Mouse (Mus musculus): ENCODE measurements around the gene Erbb4. TPM values are rescaled to one million over a fixed set of nuclear protein-coding genes. Genes with fewer than 3 reads are reported as not detected.
"Not testable (repeated sequence)": the region's sequence is repeated elsewhere in the genome, so short reads cannot be mapped to it uniquely, and the experiment has no call there.

Erbb4 gene
- polyA plus RNA-seq, 1 experiment from 2014 or later = 22.3 TPM

DNA sequence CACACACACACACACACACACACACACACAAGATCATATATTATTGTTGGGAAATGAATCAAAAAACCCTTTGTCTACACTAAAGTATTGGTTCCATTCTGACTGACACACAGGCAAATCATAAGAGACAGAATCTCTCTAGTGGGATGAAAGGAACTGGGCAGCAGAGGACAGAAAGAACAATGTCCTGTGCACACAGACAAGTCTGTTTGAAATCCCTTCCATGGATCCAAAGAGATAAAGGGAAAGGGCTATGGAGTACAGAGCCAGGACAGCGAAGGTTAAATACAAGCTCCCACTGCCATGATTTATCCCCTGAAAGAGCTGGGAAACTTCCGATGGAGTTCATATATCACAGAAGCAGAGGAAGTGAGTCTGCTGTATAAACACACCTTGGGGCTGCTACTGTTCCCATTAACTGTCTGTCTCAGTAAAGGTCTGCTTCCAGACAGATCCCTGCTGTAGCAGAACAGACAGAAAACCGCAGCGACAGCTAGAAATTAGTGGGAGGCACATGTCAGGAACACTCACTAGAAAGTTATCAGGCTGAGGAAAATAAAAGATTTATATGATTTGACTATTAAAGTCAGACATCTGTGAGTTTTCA, 320.3 kb downstream of the Erbb4 start:
- Histone ChIP-seq H3K27me3 (ENCODE audit: control insufficient read depth, insufficient read depth, low read length) (no peaks in the 10 kb centered on the region), H3K36me3 (ENCODE audit: control insufficient read depth, insufficient read depth, low read length) (no peaks in the 10 kb centered on the region), H3K9ac (replicated peaks; ENCODE audit: low read length) (no peak overlapping the region), H3K4me1 (ENCODE audit: control insufficient read depth, insufficient read depth, low read length) (peaks cover 5% of the 10 kb centered on the region; the same call in 1 of the 2 replicates), H3K4me2 (ENCODE audit: low read length) (no peak overlapping the region), H3K27ac (replicated peaks; ENCODE audit: low read depth, low read length) (no peak overlapping the region), H3K9me3 (ENCODE audit: control insufficient read depth, low read length) (no peaks in the 10 kb centered on the region), H3K4me3 (replicated peaks; ENCODE audit: low read depth, low read length) (no peak overlapping the region)
- no peak for ATAC-seq (ENCODE audit: low FRiP score, low TSS enrichment)
- no peak for DNase-seq
- 31% methylated on average over 4 of the region's 4 CpGs for WGBS

DNA sequence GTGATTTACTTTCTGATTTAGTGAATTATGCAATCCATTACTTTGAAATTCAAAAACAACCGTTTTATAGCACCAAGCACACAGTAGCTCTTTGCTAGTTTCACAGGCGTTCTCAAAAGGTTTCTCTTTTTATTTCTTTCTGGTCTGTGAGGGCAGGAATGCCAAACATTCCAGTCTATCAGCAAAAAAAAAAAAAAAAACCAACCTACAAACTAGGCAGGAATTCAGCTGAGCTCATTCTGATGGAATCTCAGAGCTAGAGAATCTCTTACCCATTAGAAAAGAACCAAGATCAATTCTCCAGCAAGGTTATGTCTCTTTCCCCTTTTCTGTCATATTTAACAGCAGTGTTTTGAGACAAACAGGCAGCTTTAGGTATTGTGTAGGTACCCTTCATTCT, 327.2 kb downstream of the Erbb4 start:
- ATAC-seq (ENCODE audit: low FRiP score, low TSS enrichment) = no peak
- H3K9ac ChIP-seq (replicated peaks; ENCODE audit: low read length) = no peak overlapping the region
- 45% methylated on average over 2 of the region's 2 CpGs for WGBS
- no peak for DNase-seq
- H3K4me1 ChIP-seq (ENCODE audit: control insufficient read depth, insufficient read depth, low read length) = no peaks in the 10 kb centered on the region
- no peaks in the 10 kb centered on the region for H3K27me3 ChIP-seq (ENCODE audit: control insufficient read depth, insufficient read depth, low read length)
- no peak overlapping the region for H3K27ac ChIP-seq (replicated peaks; ENCODE audit: low read depth, low read length)
- H3K36me3 ChIP-seq (ENCODE audit: control insufficient read depth, insufficient read depth, low read length) = no peaks in the 10 kb centered on the region
- no peak overlapping the region for H3K4me2 ChIP-seq (ENCODE audit: low read length)
- no peak overlapping the region for H3K4me3 ChIP-seq (replicated peaks; ENCODE audit: low read depth, low read length)
- no peaks in the 10 kb centered on the region for H3K9me3 ChIP-seq (ENCODE audit: control insufficient read depth, low read length)

DNA sequence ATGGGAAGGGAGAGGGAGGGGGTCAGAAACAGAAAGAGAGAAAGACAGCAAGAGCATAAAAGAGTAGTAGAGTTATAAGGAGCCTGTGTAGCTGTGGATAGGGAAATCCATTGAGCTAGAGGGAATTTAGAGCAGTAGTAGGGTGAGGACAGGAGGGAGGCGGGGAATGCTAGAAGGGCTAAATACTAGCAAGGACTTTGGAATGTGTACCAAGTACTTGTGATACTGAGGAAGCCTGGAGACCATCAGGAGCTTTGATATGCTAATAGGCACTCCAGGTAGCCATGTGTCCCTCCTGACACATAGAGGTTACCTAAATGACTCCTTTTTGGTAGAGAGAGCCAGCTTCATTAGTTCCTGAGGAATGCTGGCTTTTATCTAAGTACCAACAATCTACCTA, 327.8 kb downstream of the Erbb4 start:
- Histone ChIP-seq H3K9me3 (ENCODE audit: control insufficient read depth, low read length) (no peaks in the 10 kb centered on the region), H3K4me2 (ENCODE audit: low read length) (no peak overlapping the region), H3K4me3 (replicated peaks; ENCODE audit: low read depth, low read length) (no peak overlapping the region), H3K27ac (replicated peaks; ENCODE audit: low read depth, low read length) (no peak overlapping the region), H3K4me1 (ENCODE audit: control insufficient read depth, insufficient read depth, low read length) (no peaks in the 10 kb centered on the region), H3K36me3 (ENCODE audit: control insufficient read depth, insufficient read depth, low read length) (no peaks in the 10 kb centered on the region), H3K9ac (replicated peaks; ENCODE audit: low read length) (no peak overlapping the region), H3K27me3 (ENCODE audit: control insufficient read depth, insufficient read depth, low read length) (no peaks in the 10 kb centered on the region)
- ATAC-seq (ENCODE audit: low FRiP score, low TSS enrichment) (no peak), DNase-seq (no peak)
- WGBS = 95% methylated on average over 1 of the region's 1 CpGs

DNA sequence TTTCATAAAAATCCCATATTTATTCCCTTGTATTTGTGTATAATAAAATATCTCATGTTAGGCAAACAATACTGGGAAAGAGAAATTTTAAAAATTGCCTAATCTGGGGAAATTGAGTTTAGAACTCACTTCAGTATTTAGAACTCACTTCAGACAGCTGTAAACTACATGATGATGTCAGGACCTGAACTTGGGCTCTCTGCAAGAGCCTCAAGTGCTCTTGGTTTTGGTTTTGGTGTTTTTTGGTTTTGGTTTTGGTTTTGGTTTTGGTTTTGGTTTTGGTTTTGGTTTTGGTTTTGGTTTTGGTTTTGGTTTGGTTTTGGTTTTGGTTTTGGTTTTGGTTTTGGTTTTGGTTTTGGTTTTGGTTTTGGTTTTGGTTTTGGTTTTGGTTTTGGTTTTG, 341.8 kb downstream of the Erbb4 start:
- H3K4me2 ChIP-seq (ENCODE audit: low read length); H3K9me3 ChIP-seq (ENCODE audit: control insufficient read depth, low read length); DNase-seq; H3K27me3 ChIP-seq (ENCODE audit: control insufficient read depth, insufficient read depth, low read length); H3K4me1 ChIP-seq (ENCODE audit: control insufficient read depth, insufficient read depth, low read length); ATAC-seq (ENCODE audit: low FRiP score, low TSS enrichment); H3K9ac ChIP-seq (replicated peaks; ENCODE audit: low read length); H3K4me3 ChIP-seq (replicated peaks; ENCODE audit: low read depth, low read length); H3K36me3 ChIP-seq (ENCODE audit: control insufficient read depth, insufficient read depth, low read length); H3K27ac ChIP-seq (replicated peaks; ENCODE audit: low read depth, low read length): not testable (repeated sequence)

DNA sequence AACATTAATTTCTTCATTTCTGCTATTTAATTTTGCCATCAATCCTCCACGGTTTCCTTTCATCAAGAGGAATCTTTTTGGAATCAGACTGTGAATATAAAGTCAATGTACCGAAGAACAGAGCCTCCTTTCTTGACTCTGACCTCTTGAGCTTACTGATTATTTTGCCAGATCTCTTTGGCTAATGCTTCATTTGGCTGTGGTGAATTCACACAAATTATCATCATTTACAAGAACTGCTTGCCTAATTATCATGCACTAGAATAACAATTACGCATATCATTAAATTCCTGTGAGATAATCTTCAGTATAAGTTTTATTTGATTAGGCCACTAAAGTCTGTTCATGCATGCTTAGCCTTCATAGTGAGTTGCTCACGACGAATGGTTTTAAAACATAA, 345.4 kb downstream of the Erbb4 start:
- H3K27ac ChIP-seq (replicated peaks; ENCODE audit: low read depth, low read length) = no peak overlapping the region
- H3K4me3 ChIP-seq (replicated peaks; ENCODE audit: low read depth, low read length) = no peak overlapping the region
- no peaks in the 10 kb centered on the region for H3K27me3 ChIP-seq (ENCODE audit: control insufficient read depth, insufficient read depth, low read length)
- DNase-seq = no peak
- no peaks in the 10 kb centered on the region for H3K9me3 ChIP-seq (ENCODE audit: control insufficient read depth, low read length)
- H3K9ac ChIP-seq (replicated peaks; ENCODE audit: low read length) = no peak overlapping the region
- 79% methylated on average over 5 of the region's 5 CpGs for WGBS
- no peak for ATAC-seq (ENCODE audit: low FRiP score, low TSS enrichment)
- H3K36me3 ChIP-seq (ENCODE audit: control insufficient read depth, insufficient read depth, low read length) = no peaks in the 10 kb centered on the region
- H3K4me2 ChIP-seq (ENCODE audit: low read length) = no peak overlapping the region
- H3K4me1 ChIP-seq (ENCODE audit: control insufficient read depth, insufficient read depth, low read length) = no peaks in the 10 kb centered on the region

DNA sequence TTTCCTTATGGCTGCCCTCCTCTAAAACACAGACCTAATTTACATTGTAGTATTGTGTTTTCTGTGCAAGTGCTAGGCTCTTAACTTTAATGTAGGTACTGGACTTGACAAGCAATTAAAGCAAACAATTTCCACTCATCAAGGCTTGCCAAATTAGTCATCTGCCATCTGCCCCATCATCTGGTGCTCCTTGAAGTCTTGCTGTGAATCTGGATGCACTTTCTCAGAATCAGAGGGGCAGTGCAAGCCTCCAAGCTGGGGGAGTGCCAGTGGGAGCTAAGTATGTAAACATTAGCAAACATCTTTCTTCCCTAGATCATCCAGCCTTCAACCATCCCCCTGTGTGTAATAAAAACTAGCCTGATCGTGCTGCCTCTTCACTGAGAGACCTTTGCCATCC, 358.9 kb downstream of the Erbb4 start:
- H3K4me3 ChIP-seq (replicated peaks; ENCODE audit: low read depth, low read length) = no peak overlapping the region
- no peak overlapping the region for H3K4me2 ChIP-seq (ENCODE audit: low read length)
- H3K36me3 ChIP-seq (ENCODE audit: control insufficient read depth, insufficient read depth, low read length) = no peaks in the 10 kb centered on the region
- H3K27me3 ChIP-seq (ENCODE audit: control insufficient read depth, insufficient read depth, low read length) = no peaks in the 10 kb centered on the region
- peak; percentile 40; the same call in 1 of the 2 replicates for ATAC-seq (ENCODE audit: low FRiP score, low TSS enrichment)
- H3K9ac ChIP-seq (replicated peaks; ENCODE audit: low read length) = no peak overlapping the region
- DNase-seq = peak; percentile 55
- H3K9me3 ChIP-seq (ENCODE audit: control insufficient read depth, low read length) = no peaks in the 10 kb centered on the region
- H3K27ac ChIP-seq (replicated peaks; ENCODE audit: low read depth, low read length) = no peak overlapping the region
- 53% methylated on average over 1 of the region's 1 CpGs for WGBS
- H3K4me1 ChIP-seq (ENCODE audit: control insufficient read depth, insufficient read depth, low read length) = no peaks in the 10 kb centered on the region

DNA sequence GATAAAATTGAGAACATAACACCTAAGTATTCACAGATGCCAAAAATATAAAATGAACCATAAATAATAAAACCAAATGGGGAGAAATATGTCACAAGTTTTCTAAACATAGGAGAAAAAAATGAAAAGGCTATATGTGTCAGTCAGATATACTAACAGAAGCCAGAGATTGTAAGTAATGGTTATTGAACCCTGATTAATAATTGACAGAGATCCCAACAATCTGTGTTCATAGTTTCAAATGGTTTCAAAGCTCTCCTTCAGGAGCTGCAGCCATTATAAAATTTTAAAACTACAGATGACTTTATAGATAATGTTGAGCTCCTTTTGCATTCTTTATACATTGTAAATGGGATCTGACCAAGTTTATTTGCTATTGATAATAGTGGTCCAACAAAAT, 426.4 kb downstream of the Erbb4 start:
- H3K9me3 ChIP-seq (ENCODE audit: control insufficient read depth, low read length) = no peaks in the 10 kb centered on the region
- H3K27ac ChIP-seq (replicated peaks; ENCODE audit: low read depth, low read length) = no peak overlapping the region
- no peak overlapping the region for H3K9ac ChIP-seq (replicated peaks; ENCODE audit: low read length)
- H3K4me3 ChIP-seq (replicated peaks; ENCODE audit: low read depth, low read length) = no peak overlapping the region
- H3K36me3 ChIP-seq (ENCODE audit: control insufficient read depth, insufficient read depth, low read length) = no peaks in the 10 kb centered on the region
- no peak for ATAC-seq (ENCODE audit: low FRiP score, low TSS enrichment)
- no peak for DNase-seq
- H3K4me2 ChIP-seq (ENCODE audit: low read length) = no peak overlapping the region
- H3K4me1 ChIP-seq (ENCODE audit: control insufficient read depth, insufficient read depth, low read length) = no peaks in the 10 kb centered on the region
- H3K27me3 ChIP-seq (ENCODE audit: control insufficient read depth, insufficient read depth, low read length) = no peaks in the 10 kb centered on the region

DNA sequence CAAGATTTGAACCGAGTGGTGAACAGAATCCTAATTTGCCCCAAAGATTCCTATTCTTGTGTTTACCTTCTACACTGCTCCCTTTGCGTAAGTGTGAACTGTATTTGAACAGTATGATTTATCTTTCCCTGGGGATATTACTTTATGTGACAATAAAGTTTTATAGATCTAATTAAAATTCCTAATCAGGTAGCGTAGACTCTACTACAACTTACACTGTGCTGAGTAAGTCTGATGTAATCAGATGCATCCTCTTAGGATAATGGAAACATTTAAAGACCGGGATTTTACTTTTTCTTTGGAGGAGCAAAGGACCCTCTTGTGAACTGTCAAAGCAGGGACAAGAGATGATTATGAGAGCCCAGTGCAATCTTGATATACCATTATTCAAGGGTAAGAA, 433.2 kb downstream of the Erbb4 start:
- H3K36me3 ChIP-seq (ENCODE audit: control insufficient read depth, insufficient read depth, low read length) = no peaks in the 10 kb centered on the region
- no peak overlapping the region for H3K9ac ChIP-seq (replicated peaks; ENCODE audit: low read length)
- no peak for ATAC-seq (ENCODE audit: low FRiP score, low TSS enrichment)
- no peak overlapping the region for H3K4me2 ChIP-seq (ENCODE audit: low read length)
- 87% methylated on average over 4 of the region's 4 CpGs for WGBS
- H3K9me3 ChIP-seq (ENCODE audit: control insufficient read depth, low read length) = no peaks in the 10 kb centered on the region
- no peak overlapping the region for H3K27ac ChIP-seq (replicated peaks; ENCODE audit: low read depth, low read length)
- no peak overlapping the region for H3K4me3 ChIP-seq (replicated peaks; ENCODE audit: low read depth, low read length)
- H3K4me1 ChIP-seq (ENCODE audit: control insufficient read depth, insufficient read depth, low read length) = no peaks in the 10 kb centered on the region
- no peaks in the 10 kb centered on the region for H3K27me3 ChIP-seq (ENCODE audit: control insufficient read depth, insufficient read depth, low read length)
- DNase-seq = no peak

DNA sequence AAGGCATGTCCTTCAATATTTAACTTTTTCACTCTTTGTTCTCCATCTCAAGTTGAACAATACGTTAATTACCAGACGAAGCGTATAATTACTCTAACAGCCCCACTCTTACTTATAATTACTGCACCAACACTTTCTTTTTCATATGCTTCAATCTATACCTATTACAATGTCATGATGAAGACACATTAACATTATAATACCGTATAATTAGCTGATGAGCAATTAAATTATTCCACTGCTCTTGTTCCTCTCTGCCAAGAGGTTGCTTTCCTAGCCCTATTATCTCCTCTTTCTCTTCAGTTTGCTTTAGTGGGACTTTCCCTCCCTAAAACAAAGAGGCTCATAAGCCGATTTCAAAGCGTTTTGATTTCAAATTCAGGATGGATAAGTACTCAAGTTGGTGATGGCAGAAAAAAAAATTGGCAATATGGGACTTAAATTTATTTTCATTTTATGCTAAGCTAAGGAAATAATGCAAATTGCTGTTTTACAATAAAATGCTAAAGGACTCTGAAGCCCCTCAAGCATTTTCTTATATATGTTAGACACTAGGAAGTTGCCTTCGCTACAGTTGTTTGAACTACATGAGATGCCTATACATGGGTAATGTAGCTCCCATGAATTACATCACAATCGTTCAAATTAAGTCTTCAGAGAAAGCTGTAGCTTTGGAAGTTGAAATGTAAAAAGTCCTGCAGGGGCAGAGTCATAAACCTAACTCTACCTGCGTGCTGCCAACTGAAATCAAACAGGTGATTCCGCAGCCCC, 440.8 kb downstream of the Erbb4 start:
- Histone ChIP-seq H3K4me3 (replicated peaks; ENCODE audit: low read depth, low read length) (no peak overlapping the region), H3K27me3 (ENCODE audit: control insufficient read depth, insufficient read depth, low read length) (no peaks in the 10 kb centered on the region), H3K9me3 (ENCODE audit: control insufficient read depth, low read length) (no peaks in the 10 kb centered on the region), H3K36me3 (ENCODE audit: control insufficient read depth, insufficient read depth, low read length) (no peaks in the 10 kb centered on the region), H3K27ac (replicated peaks; ENCODE audit: low read depth, low read length) (no peak overlapping the region), H3K4me1 (ENCODE audit: control insufficient read depth, insufficient read depth, low read length) (no peaks in the 10 kb centered on the region), H3K9ac (replicated peaks; ENCODE audit: low read length) (no peak overlapping the region), H3K4me2 (ENCODE audit: low read length) (no peak overlapping the region)
- DNase-seq = no peak
- 89% methylated on average over 10 of the region's 10 CpGs for WGBS
- ATAC-seq (ENCODE audit: low FRiP score, low TSS enrichment) = no peak

Data from midbrain, embryonic 14.5 days (tissue).